Mouse (Mus musculus) lung, adult 2 months (tissue): ENCODE results near the gene Sin3a. TPM values are rescaled to one million over a fixed set of nuclear protein-coding genes. Genes with fewer than 3 reads are reported as not detected.

Experiments
- DNase-seq: peaks from one replicate; pipeline ENCODE4 v3.0.0; 2022
- H3K4me1 ChIP-seq: fragments of 200-500 bp; 2 replicates; pipeline ENCODE4 v1.6.1; 2011; ENCODE audit warnings: low read length; ENCODE audit not compliant: control insufficient read depth, insufficient read depth
- H3K4me3 ChIP-seq: fragments of 200-500 bp; replicated peaks from 2 replicates; pipeline ENCODE3; 2011; ENCODE audit warnings: low read depth, mild to moderate bottlenecking, control low read depth, low read length; ENCODE audit errors: extremely low read depth
- CTCF ChIP-seq: fragments of 200-500 bp; IDR thresholded peaks from 2 replicates; pipeline ENCODE4 v1.5.1; 2011; ENCODE audit warnings: mild to moderate bottlenecking, low read length, control low read depth; ENCODE audit not compliant: insufficient read depth
- POLR2A ChIP-seq: fragments of 200-500 bp; IDR thresholded peaks from 2 replicates; pipeline ENCODE4 v1.6.1; 2011; ENCODE audit warnings: low read depth, mild to moderate bottlenecking, control low read depth, low read length, borderline replicate concordance; ENCODE audit errors: extremely low read depth
- WGBS: fragments of 180-500 bp; shearing (Covaris S2); methylation state at CpG from one replicate; pipeline ENCODE4 v1.1.7; 2018; 5-methylcytosine and 5-hydroxymethylcytosine counted together
- polyA plus RNA-seq: library from polyadenylated mRNA; depleted of rRNA; stranded (reverse); fragments of >200 nt; gene quantifications from 2 replicates; pipeline ENCODE4 v1.2.3, GENCODE M21; 2012

The Sin3a gene
- polyA plus RNA-seq, 1 experiment = 68.4 TPM

- WGBS = under 1% methylated on average over 58 of the region's 58 CpGs
- peak; percentile 90 for DNase-seq
- Histone ChIP-seq H3K4me1 (peaks cover 3% of the 10 kb centered on the region; the same call in 1 of the 2 replicates), H3K4me3 (peak within 1 kb of the TSS; percentile 81)
- peak; percentile 96 for TF ChIP-seq POLR2A
- TF ChIP-seq CTCF = peak; percentile 76
Observed at GRCm38 (mm10) chr9:57130577-57131433, 59.0 kb downstream of the Sin3a start, which contains the start of gene Man2c1. Gene Man2c1 (plus strand): TSS chr9:57130690.

DNA sequence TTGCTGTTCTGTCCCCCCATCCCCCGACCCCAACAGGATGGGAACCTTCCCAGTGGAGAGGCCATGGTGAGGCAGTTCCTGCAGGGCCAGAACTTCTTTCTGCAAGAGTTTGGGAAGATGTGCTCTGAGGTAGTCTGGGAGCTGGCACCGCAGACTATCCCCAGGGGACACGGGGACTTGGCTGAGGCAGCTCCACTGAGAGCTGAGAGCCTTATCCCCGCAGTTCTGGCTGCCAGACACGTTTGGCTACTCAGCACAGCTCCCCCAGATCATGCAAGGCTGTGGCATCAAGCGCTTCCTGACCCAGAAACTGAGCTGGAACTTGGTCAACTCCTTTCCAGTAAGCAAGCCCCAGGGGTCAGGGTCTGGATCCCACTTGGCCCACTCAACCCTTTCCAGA is 65.4 kb downstream of the Sin3a start:
- 81% methylated on average over 6 of the region's 6 CpGs for WGBS
- H3K4me1 ChIP-seq = no peaks in the 10 kb centered on the region
- no peak for TF ChIP-seq POLR2A
- no peak for TF ChIP-seq CTCF

DNA sequence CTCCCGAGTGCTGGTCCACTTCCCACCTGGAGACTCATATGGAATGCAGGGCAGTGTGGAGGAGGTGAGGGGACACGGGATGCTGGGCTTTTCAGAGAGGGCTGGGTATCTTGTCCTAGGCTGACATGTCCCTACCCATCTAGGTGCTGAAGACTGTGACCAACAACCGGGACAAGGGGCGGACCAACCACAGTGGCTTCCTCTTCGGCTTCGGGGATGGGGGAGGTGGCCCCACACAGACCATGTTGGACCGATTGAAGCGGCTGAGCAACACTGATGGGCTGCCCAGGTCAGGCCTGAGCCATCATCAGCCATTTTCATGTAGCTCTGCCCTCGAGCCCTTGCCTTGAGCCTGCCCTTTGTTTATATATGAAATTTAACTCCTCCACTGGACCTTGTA is 65.9 kb downstream of the Sin3a start:
- H3K4me3 ChIP-seq = no peak overlapping the region
- no peak for DNase-seq
- TF ChIP-seq POLR2A (no peak), CTCF (no peak)
- H3K4me1 ChIP-seq = no peaks in the 10 kb centered on the region
- WGBS = 88% methylated on average over 9 of the region's 9 CpGs

More for the DNA sequence above, 65.4 kb downstream of the Sin3a start:
- DNase-seq = no peak
- no peak overlapping the region for H3K4me3 ChIP-seq

GRCm38 (mm10) chr9:57138507-57138906 is 66.7 kb downstream of the Sin3a start:
- H3K4me3 ChIP-seq = no peak overlapping the region
- WGBS = 87% methylated on average over 6 of the region's 6 CpGs

GRCm38 (mm10) chr9:57139110-57139509 is 67.3 kb downstream of the Sin3a start:
- Histone ChIP-seq H3K4me3 (no peak overlapping the region), H3K4me1 (no peaks in the 10 kb centered on the region)
- no peak for DNase-seq
- TF ChIP-seq CTCF = no peak
- no peak for TF ChIP-seq POLR2A
- 86% methylated on average over 9 of the region's 9 CpGs for WGBS

More at GRCm38 (mm10) chr9:57138507-57138906, 66.7 kb downstream of the Sin3a start:
- no peak for TF ChIP-seq POLR2A
- no peak for TF ChIP-seq CTCF
- no peaks in the 10 kb centered on the region for H3K4me1 ChIP-seq
- no peak for DNase-seq

DNA sequence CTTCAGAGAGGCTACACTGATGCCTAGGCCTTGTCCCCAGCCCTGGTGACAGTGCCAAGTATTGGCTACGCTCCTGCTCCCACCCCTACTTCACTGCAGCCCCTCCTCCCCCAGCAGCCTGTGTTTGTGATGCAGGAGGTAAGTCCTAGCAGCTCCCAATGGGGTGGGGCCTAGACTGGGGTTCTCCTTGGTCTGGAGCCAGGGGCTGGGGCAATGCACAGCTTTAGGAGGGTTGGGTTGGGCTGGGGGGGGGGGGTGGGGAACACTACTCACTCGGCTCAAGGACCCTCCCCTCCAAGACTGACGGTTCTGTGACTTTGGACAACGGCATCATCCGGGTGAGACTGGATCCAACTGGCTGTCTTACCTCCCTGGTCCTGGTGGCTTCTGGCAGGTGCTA is 67.7 kb downstream of the Sin3a start:
- WGBS = 80% methylated on average over 5 of the region's 5 CpGs
- no peak for DNase-seq
- TF ChIP-seq CTCF (no peak), POLR2A (no peak)
- no peak overlapping the region for H3K4me3 ChIP-seq
- H3K4me1 ChIP-seq = no peaks in the 10 kb centered on the region

- WGBS = 85% methylated on average over 17 of the region's 17 CpGs
- no peak overlapping the region for H3K4me3 ChIP-seq
- no peak for TF ChIP-seq CTCF
- no peak for TF ChIP-seq POLR2A
- no peak for DNase-seq
- no peaks in the 10 kb centered on the region for H3K4me1 ChIP-seq
Observed at GRCm38 (mm10) chr9:57141417-57142353, 69.8 kb downstream of the Sin3a start.

- no peak for TF ChIP-seq POLR2A
- TF ChIP-seq CTCF = no peak
- no peak for DNase-seq
- WGBS = 82% methylated on average over 11 of the region's 11 CpGs
- H3K4me1 ChIP-seq = 0 out of 2 replicates have a peak, but pooled peaks cover 6% of the 10 kb centered on the region
- H3K4me3 ChIP-seq = no peak overlapping the region
Observed at GRCm38 (mm10) chr9:57143212-57143611, 71.4 kb downstream of the Sin3a start.

DNA sequence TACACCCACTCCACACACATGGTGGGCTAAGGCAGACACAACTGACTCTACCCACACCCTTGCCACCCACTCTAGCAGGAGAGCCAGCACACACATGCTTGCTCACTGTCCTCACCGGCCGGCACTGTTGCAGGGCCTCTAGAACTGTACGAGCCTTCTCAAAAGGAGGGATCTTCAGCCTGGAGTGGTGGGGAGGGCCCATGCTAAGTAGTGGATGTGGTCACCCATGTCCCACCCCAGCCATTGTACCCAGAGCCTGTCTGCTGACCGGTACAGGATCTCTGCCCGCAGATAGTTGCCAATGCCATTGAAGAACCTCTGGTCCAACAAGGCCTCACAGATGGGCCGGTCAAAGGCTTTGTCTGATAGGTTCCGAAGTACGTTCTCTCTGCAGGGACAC is 73.0 kb downstream of the Sin3a start:
- Histone ChIP-seq H3K4me1 (peaks cover 9% of the 10 kb centered on the region; the same call in 1 of the 2 replicates), H3K4me3 (no peak overlapping the region)
- TF ChIP-seq CTCF = no peak
- no peak for TF ChIP-seq POLR2A
- 84% methylated on average over 8 of the region's 8 CpGs for WGBS
- DNase-seq = no peak
